Mouse (Mus musculus) bone marrow macrophage, adult 2 months (primary cell): ENCODE data around the gene Lpar3.

Experiments
- CTCF ChIP-seq: IDR thresholded peaks from 2 replicates; pipeline ENCODE4 v1.5.1; 2012; ENCODE audit warnings: low read depth, mild to moderate bottlenecking, low read length, moderate library complexity
- POLR2A ChIP-seq: IDR thresholded peaks from 2 replicates; pipeline ENCODE4 v1.6.1; 2012; ENCODE audit warnings: mild to moderate bottlenecking, low read depth, low read length, borderline replicate concordance

DNA sequence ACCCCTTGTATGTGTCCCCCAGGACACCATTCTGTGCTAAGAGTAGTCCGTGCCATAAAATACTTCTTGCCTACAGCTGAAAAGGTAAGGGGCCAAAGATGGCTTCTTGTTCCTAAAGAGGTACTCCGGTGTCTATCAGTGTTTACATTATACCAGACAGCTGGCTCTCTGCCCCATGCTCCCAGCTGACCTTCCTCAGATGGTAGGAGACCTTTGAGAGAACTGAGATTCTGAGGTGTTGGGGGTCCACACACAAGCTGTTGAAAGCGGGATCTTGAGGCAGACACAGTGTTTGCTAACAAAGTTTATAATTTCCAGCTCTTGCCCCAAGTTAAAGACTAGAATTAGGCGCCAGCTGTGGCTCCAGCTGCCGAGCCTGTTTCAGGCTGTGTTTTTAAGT, 53.7 kb downstream of the Lpar3 start:
- TF ChIP-seq POLR2A (no peak), CTCF (no peak)
